Mouse (Mus musculus) kidney, embryonic 15.5 days (tissue): ENCODE data around the gene 0610030E20Rik. TPM values are rescaled to one million over a fixed set of nuclear protein-coding genes. Genes with fewer than 3 reads are reported as not detected.

Experiments used
- ATAC-seq: fragments of 200-750 bp; cut with Nextera tagmentation; replicated peaks from 2 replicates; pipeline ENCODE4 v1.8.0; 2017; ENCODE audit warnings: moderate TSS enrichment; ENCODE audit not compliant: low FRiP score
- H3K27ac ChIP-seq: fragments of 300-500 bp; sonication (generic); 2 replicates; pipeline ENCODE4 v1.5.1; 2015; ENCODE audit warnings: mild to moderate bottlenecking, inconsistent platforms
- H3K27me3 ChIP-seq: fragments of 300-500 bp; sonication (generic); 2 replicates; pipeline ENCODE4 v1.6.1; 2015; ENCODE audit warnings: inconsistent platforms
- H3K36me3 ChIP-seq: fragments of 300-500 bp; sonication (generic); 2 replicates; pipeline ENCODE4 v1.6.1; 2015; ENCODE audit warnings: inconsistent platforms
- H3K4me1 ChIP-seq: fragments of 300-500 bp; sonication (generic); 2 replicates; pipeline ENCODE4 v1.6.1; 2015; ENCODE audit warnings: inconsistent platforms
- H3K4me2 ChIP-seq: fragments of 300-500 bp; sonication (generic); 2 replicates; pipeline ENCODE4 v1.6.1; 2015; ENCODE audit warnings: moderate library complexity, mild to moderate bottlenecking, inconsistent platforms
- H3K4me3 ChIP-seq: fragments of 300-500 bp; sonication (generic); replicated peaks from 2 replicates; pipeline ENCODE4 v1.5.1; 2015; ENCODE audit warnings: mild to moderate bottlenecking, inconsistent platforms
- H3K9ac ChIP-seq: fragments of 300-500 bp; sonication (generic); 2 replicates; pipeline ENCODE4 v1.6.1; 2015; ENCODE audit warnings: mild to moderate bottlenecking, inconsistent platforms
- H3K9me3 ChIP-seq: fragments of 300-500 bp; sonication (generic); replicated peaks from 2 replicates; pipeline ENCODE4 v1.6.1; 2016; ENCODE audit warnings: inconsistent platforms
- WGBS: fragments of 180-500 bp; shearing (Covaris S2); methylation state at CpG from one replicate; pipeline ENCODE4 v1.1.7; 2015; ENCODE audit warnings: mixed read lengths; 5-methylcytosine and 5-hydroxymethylcytosine counted together
- polyA plus RNA-seq: library from polyadenylated mRNA; unstranded; fragments of >200 nt; fragmentation: Nextera tagmentation; extraction: Ambion mirVana; gene quantifications from 2 replicates; pipeline ENCODE4 v1.2.1, GENCODE M21; 2015

0610030E20Rik gene
- polyA plus RNA-seq, 1 experiment from 2014 or later: 29.8 TPM

DNA sequence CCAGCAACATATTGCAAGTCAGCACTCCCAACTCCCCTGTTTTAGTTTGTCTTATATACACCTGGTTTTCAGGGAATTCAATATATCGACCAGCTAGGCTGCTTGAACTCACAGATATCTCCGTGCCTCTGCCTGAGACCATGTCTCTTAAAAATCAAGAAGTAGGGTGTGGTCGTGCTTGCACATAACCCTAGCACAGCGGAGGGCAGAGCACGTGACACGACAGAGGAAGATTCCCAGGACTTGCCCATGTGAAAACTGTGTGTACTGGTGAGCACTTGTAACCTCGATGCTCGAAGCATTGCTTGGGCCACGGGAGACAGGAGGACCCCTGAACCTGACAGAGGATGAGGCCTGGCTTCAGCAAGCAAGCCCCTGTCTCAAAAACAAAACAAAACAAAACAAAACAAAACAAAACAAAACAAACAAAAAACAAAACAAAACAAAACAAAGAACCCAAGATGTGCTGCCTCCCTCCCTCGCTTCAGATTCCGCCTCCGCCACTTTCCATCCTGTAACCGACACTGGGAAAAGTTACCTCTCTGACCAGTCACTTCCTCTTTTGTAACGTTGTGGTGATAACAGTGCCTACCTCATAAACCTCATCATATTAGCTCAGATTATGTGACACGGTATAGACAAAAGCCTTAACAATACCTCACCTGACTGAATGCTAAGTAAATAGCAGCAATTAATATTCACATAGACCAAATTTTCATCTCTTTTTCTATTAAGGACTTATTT, 27.9 kb downstream of the 0610030E20Rik start:
- no peaks in the 10 kb centered on the region for H3K9me3 ChIP-seq
- no peak overlapping the region for H3K9ac ChIP-seq
- ATAC-seq: no peak
- H3K27ac ChIP-seq: no peak overlapping the region
- no peak overlapping the region for H3K4me3 ChIP-seq
- H3K36me3 ChIP-seq: no peaks in the 10 kb centered on the region
- H3K4me2 ChIP-seq: no peak overlapping the region
- H3K4me1 ChIP-seq: peaks cover 18% of the 10 kb centered on the region
- 80% methylated on average over 15 of the region's 15 CpGs for WGBS
- H3K27me3 ChIP-seq: peaks cover 14% of the 10 kb centered on the region

DNA sequence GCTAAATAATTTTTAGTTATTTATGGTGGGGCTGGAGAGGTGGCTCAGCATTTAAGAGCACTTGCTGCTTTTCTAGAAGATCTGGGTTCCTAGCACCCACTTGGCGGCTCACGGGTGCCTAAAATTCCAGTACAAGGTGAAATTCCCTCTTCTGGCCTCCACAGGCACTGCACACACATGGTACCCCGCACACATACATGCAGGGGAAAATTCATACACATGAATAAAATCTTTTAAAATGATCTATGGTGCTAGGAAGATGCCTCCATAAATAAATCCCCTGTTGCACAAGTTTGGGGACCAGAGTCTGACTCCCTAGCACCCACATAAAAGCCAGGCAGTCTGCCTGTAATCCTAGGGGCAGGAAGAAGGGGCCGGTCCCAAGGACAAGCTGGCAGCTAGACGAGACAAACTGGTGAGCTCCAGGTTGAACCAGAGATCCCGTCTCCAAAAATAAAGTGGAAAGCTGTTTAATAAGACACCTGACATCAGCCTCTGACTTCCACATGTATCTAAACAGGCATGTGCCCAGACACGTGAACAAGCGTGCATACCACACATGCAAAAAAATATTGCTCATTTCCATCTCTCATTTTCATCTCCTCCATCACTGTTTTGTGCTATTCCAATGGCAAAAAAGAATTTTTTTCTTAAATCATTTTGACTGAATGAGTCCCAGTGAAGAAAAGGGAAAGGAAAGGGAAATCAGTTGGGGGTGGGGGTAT, 31.6 kb downstream of the 0610030E20Rik start:
- Histone ChIP-seq H3K4me2 (peak overlapping the region; percentile 78), H3K27me3 (peaks cover 15% of the 10 kb centered on the region), H3K9me3 (no peaks in the 10 kb centered on the region), H3K36me3 (no peaks in the 10 kb centered on the region), H3K9ac (no peak overlapping the region), H3K27ac (peak overlapping the region; percentile 77; the same call in 1 of the 2 replicates), H3K4me3 (peak overlapping the region; percentile 57), H3K4me1 (peaks cover 13% of the 10 kb centered on the region)
- WGBS: 86% methylated on average over 8 of the region's 8 CpGs
- no peak for ATAC-seq

DNA sequence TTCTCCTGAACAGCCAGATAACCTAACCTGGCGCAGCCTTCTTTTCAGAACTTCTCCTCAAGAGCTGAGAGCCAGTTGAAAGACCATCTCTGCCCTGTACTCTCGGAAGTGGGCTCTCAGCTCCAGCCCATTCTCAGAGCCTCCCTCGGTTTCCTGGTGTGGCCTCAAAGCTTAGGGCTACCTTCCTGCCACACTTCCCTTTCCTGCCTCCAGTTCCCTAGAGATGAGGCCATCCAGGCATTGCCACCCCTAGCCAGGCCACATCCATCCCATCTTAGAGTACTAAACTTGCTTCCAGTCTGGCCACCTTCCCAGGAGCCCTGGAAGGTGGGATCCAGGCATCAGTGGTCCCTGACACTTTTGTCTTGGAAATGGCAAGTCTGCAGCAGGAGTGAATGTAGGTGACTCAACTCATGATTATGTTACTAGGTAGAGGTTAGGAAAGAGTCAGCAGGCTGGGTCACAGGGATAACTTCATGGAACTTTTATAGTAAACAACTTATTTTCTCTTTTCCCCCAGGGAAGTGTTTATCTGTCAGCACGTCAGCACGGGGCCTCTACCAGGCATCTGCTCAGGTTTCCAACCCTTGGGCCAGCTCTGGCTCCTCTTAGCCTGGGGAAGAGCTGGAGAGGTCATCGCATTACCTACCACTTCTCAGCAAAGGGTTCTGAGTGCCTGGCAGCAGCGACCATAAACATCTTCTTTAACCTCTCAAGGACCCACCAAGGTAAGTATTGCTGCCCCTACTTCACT, 32.4 kb downstream of the 0610030E20Rik start:
- peak overlapping the region; percentile 57 for H3K4me3 ChIP-seq
- peak; percentile 3; the same call in 1 of the 2 replicates for ATAC-seq

DNA sequence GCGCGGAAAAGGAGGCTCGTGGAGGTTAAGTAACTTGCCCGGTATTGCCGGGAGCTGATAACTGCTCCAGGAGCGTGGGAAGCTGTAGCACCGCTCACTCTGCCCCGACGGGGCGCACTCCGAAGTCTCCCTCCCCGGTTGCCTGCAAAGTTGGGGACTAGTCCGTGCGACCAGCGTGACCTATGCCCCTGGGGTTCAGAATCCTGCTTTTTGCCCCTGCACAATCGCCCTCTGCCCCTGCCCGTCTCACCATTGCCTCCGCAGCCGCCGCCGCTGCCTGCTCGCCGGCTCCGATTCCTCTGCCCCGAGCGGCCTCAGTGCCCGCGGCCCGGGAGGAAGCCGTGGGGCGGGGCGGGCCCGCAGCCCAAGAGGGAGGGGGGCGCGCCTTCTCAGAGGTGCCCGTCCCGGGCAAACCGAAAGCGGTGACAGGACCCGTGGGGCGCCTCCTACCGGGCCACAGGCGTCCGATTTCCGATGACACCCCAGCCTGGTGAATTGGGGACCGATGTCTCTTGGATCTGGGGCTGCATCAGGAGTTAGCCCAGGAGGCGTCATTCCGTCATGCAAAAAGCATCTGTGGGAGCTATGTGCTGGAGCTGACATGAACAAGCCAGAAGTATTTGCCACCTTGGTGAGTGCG, 33.1 kb downstream of the 0610030E20Rik start, which contains the start of gene Vamp5:
Gene Vamp5, minus strand, starts transcription at position 338 of the 640 bp plus-strand sequence.
- H3K4me3 ChIP-seq: peak within 1 kb of the TSS; percentile 57
- peak within 1 kb of the TSS; percentile 78 for H3K4me2 ChIP-seq
- peaks cover 9% of the 10 kb centered on the region for H3K4me1 ChIP-seq
- peaks cover 14% of the 10 kb centered on the region for H3K36me3 ChIP-seq
- 1% methylated on average over 49 of the region's 49 CpGs for WGBS
- no peaks in the 10 kb centered on the region for H3K9me3 ChIP-seq
- peak; percentile 88 for ATAC-seq
- H3K27me3 ChIP-seq: peaks cover 15% of the 10 kb centered on the region
- H3K9ac ChIP-seq: peak within 1 kb of the TSS; percentile 39
- peak within 1 kb of the TSS; percentile 77 for H3K27ac ChIP-seq

More for the DNA sequence above, 32.4 kb downstream of the 0610030E20Rik start:
- H3K9me3 ChIP-seq: no peaks in the 10 kb centered on the region
- peak overlapping the region; percentile 78 for H3K4me2 ChIP-seq
- H3K4me1 ChIP-seq: peaks cover 9% of the 10 kb centered on the region
- WGBS: 34% methylated on average over 7 of the region's 7 CpGs
- H3K27me3 ChIP-seq: peaks cover 15% of the 10 kb centered on the region
- H3K36me3 ChIP-seq: peaks cover 7% of the 10 kb centered on the region
- H3K9ac ChIP-seq: peak overlapping the region; percentile 39; the same call in 1 of the 2 replicates
- H3K27ac ChIP-seq: peak overlapping the region; percentile 77

DNA sequence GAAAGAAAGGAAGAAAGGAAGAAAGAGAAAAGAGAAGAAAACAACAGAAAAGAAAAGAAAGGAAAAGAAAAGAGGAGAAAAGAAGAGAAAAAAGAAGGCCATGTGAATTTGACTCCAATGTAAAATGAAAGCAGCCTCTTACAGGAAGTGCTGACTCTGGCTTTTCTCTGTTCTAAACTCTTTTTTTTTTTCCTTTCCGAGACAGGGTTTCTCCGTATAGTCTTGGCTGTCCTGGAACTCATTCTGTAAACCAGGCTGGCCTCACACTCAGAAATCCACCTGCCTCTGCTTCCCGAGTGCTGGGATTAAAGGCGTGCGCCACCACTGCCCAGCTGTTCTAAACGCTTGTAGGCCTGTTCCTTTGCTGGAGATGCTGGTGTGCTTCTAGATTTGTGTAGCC, 35.4 kb downstream of the 0610030E20Rik start:
- H3K4me3 ChIP-seq: no peak overlapping the region
- peaks cover 32% of the 10 kb centered on the region for H3K36me3 ChIP-seq
- H3K9ac ChIP-seq: no peak overlapping the region
- no peak for ATAC-seq
- H3K27ac ChIP-seq: no peak overlapping the region
- no peaks in the 10 kb centered on the region for H3K9me3 ChIP-seq
- H3K27me3 ChIP-seq: peaks cover 15% of the 10 kb centered on the region
- 82% methylated on average over 6 of the region's 6 CpGs for WGBS
- peaks cover 11% of the 10 kb centered on the region for H3K4me1 ChIP-seq
- H3K4me2 ChIP-seq: no peak overlapping the region

DNA sequence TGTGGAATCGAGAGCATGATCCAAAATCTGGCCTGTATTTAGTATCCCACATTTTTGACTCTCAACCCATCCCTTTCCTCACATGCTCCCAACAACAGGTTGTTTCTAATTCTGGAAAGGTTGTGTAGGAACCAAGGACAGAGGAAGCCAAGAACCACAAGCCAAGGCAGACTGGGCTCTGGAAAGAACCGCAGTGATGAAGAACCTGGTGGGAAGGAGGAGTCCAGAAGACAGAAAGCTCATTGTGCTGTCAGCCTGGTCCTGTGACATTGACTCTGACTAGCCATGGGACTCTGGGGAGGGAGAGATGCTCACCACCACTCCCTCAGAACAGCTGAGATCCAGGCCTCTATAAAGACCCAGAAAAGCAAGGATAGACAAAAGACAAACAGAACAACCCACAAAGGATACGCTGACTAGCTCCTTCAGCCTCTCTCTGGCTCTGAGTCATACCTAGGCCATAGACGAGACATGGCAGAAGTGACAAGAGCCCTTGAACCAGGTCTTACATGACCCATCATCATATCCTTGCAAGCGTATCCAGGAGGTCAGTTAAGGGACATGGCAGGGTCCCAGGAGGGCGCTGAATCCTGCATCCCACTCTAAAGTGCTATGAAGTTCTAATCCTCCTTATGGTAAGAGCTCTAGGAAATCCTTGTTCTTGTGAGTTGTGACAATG, 36.2 kb downstream of the 0610030E20Rik start:
- Histone ChIP-seq H3K9me3 (no peaks in the 10 kb centered on the region), H3K4me1 (peaks cover 19% of the 10 kb centered on the region), H3K4me3 (no peak overlapping the region), H3K36me3 (peaks cover 37% of the 10 kb centered on the region), H3K27ac (no peak overlapping the region), H3K27me3 (peaks cover 15% of the 10 kb centered on the region), H3K9ac (no peak overlapping the region), H3K4me2 (no peak overlapping the region)
- ATAC-seq: no peak
- WGBS: 88% methylated on average over 6 of the region's 6 CpGs

DNA sequence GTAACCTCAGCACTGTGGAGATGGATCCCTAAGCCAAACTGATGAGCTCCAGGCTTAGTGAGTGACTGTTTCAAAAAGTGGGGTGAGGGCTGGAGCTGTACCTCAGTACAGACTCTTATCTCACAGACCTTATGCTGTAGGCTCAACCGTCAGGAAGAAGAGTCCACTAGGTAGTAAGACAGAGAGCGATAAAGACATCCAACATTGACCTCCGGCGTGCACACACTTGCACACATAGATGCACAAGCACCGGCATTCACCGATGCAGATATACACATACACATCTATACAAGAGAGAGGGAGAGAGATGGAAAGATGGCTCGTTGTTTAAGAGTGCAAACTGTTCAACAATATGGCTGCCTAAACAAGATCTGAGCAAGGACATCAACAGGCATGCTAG, 36.8 kb downstream of the 0610030E20Rik start:
- Histone ChIP-seq H3K36me3 (peaks cover 37% of the 10 kb centered on the region), H3K4me2 (no peak overlapping the region), H3K9ac (no peak overlapping the region), H3K4me1 (peaks cover 25% of the 10 kb centered on the region), H3K4me3 (no peak overlapping the region), H3K27me3 (peaks cover 12% of the 10 kb centered on the region), H3K9me3 (no peaks in the 10 kb centered on the region), H3K27ac (no peak overlapping the region)
- no peak for ATAC-seq
- WGBS: 95% methylated on average over 7 of the region's 7 CpGs

DNA sequence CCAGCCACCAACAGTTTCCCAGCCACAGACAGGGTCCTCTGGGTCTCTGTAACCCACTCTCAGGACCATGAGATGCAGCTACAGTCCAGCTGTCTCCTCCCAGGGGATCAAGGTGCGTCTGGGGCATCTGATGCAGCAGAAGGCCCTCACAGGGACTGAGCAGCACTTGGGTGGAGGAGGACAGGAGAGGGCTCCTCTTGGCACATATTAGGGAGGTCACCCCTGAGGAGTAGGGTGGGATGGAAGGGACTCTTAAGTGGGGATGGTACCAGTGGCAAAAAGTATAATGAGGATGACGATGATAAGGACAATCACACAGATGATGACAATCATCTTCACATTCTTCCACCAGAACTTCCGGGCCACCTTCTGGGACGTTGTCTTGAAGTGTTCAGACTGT, 38.1 kb downstream of the 0610030E20Rik start:
- peaks cover 31% of the 10 kb centered on the region for H3K4me1 ChIP-seq
- no peak overlapping the region for H3K4me3 ChIP-seq
- H3K4me2 ChIP-seq: no peak overlapping the region
- no peak overlapping the region for H3K9ac ChIP-seq
- no peak for ATAC-seq
- WGBS: 88% methylated on average over 4 of the region's 4 CpGs
- H3K36me3 ChIP-seq: peaks cover 37% of the 10 kb centered on the region
- H3K27ac ChIP-seq: no peak overlapping the region
- H3K9me3 ChIP-seq: no peaks in the 10 kb centered on the region
- no peaks in the 10 kb centered on the region for H3K27me3 ChIP-seq

DNA sequence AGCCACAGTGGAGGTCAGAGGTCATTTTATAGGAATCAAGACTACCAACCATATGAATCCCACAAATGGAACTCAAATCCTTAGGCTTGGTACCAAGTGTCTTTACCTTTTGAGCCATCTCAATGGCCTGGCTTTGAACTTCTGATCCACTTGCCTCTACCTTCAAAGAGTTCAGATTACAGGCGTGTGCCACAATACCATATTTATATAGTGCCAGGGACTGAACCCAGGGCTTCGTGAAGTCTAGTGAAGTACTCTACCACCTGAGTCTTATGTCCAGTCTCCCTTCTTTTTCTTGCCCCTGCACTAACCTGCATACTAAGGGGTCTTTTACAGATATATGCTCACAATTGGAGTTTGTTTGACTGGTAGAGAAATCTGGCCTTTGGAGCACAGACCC, 39.4 kb downstream of the 0610030E20Rik start:
- 88% methylated on average over 2 of the region's 2 CpGs for WGBS
- Histone ChIP-seq H3K9ac (no peak overlapping the region), H3K4me3 (no peak overlapping the region), H3K4me1 (peaks cover 39% of the 10 kb centered on the region), H3K9me3 (no peaks in the 10 kb centered on the region), H3K27ac (no peak overlapping the region), H3K27me3 (no peaks in the 10 kb centered on the region), H3K36me3 (peaks cover 37% of the 10 kb centered on the region), H3K4me2 (no peak overlapping the region)
- ATAC-seq: no peak

DNA sequence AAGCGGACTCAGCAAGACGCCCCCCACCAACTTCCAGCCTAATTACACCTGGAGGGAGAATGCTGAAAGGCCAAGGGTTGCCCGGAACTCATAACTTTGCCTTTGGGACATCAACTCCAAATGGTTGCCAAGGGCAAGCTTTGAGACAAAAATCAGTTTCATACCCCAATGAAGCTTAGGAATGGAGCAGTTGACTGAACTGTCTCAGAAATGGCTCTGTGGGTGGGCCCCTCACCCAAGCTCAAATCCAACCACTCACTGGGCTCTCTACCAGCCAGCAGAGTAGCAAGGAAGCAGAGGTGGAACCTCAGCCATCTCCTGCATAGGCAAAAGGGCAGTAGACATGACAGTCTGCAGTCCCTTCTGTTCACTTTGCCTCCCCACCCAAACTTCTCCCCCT, 40.7 kb downstream of the 0610030E20Rik start:
- no peaks in the 10 kb centered on the region for H3K9me3 ChIP-seq
- 0 out of 2 replicates have a peak overlapping the region, but pooled peaks have one; percentile 32 for H3K27ac ChIP-seq
- H3K4me2 ChIP-seq: 0 out of 2 replicates have a peak overlapping the region, but pooled peaks have one; percentile 65
- H3K36me3 ChIP-seq: peaks cover 37% of the 10 kb centered on the region
- ATAC-seq: no peak
- H3K9ac ChIP-seq: no peak overlapping the region
- H3K4me1 ChIP-seq: peaks cover 43% of the 10 kb centered on the region
- 0 out of 2 replicates have a peak overlapping the region, but pooled peaks have one; percentile 3 for H3K4me3 ChIP-seq
- H3K27me3 ChIP-seq: no peaks in the 10 kb centered on the region
- 68% methylated on average over 3 of the region's 3 CpGs for WGBS

DNA sequence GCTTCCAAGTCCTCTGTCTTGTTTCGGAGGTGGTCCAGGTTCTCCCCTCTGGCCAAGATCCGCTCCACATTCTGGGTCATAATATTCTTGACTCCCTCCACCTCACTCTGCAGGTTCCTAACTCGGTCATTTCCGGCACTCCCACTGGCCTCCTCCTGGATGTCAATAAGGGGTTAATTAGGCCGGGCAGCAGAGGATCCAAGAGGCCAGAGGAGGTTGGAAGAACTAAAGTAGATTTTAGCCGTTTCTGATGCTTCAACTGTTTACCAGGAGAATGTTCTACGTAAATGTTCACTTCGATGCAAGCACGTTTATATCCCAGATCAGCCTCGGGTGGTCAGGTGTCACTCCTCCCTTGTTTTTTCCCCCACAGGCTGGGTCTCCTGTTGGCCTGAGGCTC, 41.1 kb downstream of the 0610030E20Rik start:
- H3K4me2 ChIP-seq: peak overlapping the region; percentile 65; the same call in 1 of the 2 replicates
- no peak overlapping the region for H3K9ac ChIP-seq
- ATAC-seq: no peak
- peaks cover 43% of the 10 kb centered on the region for H3K4me1 ChIP-seq
- H3K36me3 ChIP-seq: peaks cover 37% of the 10 kb centered on the region
- H3K9me3 ChIP-seq: no peaks in the 10 kb centered on the region
- WGBS: 53% methylated on average over 10 of the region's 10 CpGs
- H3K27ac ChIP-seq: no peak overlapping the region
- H3K27me3 ChIP-seq: no peaks in the 10 kb centered on the region
- H3K4me3 ChIP-seq: 0 out of 2 replicates have a peak overlapping the region, but pooled peaks have one; percentile 3
